Mouse (Mus musculus): Measurements from ENCODE around the gene Cwc15.

The Cwc15 gene

GRCm38 (mm10) chr9:14547584-14548365 is 47.4 kb downstream of the Cwc15 start:
- DNase-seq (ENCODE audit: low read depth, low spot score), result no peak

- no peak for DNase-seq (ENCODE audit: low read depth, low spot score)
These were observed 47.9 kb downstream of the Cwc15 start for GRCm38 (mm10) chr9:14548366-14548761.

- DNase-seq (ENCODE audit: low read depth, low spot score), result no peak
These were observed 57.9 kb downstream of the Cwc15 start for GRCm38 (mm10) chr9:14558332-14558731.

DNA sequence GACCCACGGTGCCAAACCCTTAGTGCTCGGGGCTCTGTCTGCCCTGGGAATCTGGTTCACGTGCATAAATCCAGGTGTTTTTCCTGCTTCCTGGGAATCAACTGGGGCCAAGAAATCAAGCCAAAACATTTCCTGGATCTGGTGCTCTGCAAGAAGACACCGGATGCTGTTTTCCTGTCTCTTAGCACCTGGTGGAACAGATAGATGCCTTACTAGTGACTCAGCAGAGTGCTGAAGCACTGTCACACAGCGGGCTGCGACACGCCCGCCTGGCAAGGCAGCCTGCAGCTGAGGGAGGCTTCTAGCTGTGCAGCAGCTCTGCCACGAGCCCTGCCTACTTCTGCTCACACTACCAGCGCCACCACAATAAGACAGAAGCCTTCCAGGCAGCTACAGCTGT is 59.0 kb downstream of the Cwc15 start:
- peak; percentile 71 for DNase-seq (ENCODE audit: low read depth, low spot score)

GRCm38 (mm10) chr9:14559996-14560395 is 59.6 kb downstream of the Cwc15 start:
- no peak for DNase-seq (ENCODE audit: low read depth, low spot score)

All from R1 (cell line).